Mouse (Mus musculus) liver, adult 2 months (tissue): ENCODE results near the gene Jun.

Experiments used
- CTCF ChIP-seq: fragments of 200-500 bp; IDR thresholded peaks from 2 replicates; pipeline ENCODE4 v1.5.1; 2011; ENCODE audit warnings: low read depth, low read length, control low read depth
- POLR2A ChIP-seq: fragments of 200-500 bp; IDR thresholded peaks from 2 replicates; pipeline ENCODE4 v1.6.1; 2011; ENCODE audit warnings: low read length, control low read depth; ENCODE audit not compliant: insufficient read depth; ENCODE audit errors: extremely low read depth

GRCm38 (mm10) chr4:95075591-95076002 lies 23.6 kb upstream of the Jun start:
- TF ChIP-seq CTCF (no peak), POLR2A (no peak)
